Mouse (Mus musculus): ENCODE results near the gene Prickle4.

DNA sequence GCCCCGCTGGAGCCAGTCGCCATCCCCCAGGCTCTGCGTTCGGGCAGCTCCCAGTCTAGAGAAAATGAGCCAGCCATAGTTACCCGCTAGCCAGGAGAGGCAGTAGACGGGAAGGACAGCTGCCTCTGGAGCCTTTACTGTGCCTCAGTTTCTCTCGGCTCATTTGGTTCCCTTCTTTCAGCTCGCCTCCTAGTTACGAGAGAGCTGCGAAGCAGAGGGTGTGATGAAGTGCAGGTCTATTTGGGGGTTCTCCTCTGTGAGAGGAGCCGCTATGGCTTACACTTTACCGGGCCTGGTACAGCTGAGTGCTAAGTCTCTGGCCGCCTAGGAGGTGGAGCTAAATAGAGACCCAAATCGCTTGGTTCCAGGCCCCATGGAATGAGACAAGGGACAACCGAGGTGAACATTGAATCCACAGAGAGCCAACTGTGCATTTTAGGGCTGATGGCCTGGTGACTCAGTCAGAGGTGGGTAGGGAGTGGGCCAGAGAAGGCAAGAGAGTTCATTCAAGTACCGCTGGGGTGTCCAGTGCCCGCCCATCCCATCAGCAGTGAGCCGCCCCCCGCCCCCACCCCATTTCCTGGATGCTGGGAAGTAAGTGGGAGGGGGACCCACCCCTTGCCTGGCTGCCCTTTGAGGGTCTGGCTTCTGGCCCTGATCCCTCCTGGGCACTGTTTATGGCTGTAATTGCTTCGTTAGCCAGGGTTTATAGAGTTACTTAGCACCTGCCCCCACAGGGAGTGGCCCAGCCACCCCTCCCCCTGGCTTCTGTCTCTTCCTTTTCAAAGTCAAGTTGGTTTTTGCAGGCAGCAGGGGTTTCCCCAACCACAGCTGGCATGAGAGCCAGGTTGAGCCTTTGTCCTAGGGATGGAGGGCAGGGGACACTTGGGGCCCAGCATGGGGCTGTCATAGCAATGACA is 44.6 kb upstream of the Prickle4 start:
- TF ChIP-seq POLR2A (IDR thresholded peaks at IDR 0.05; ENCODE audit: insufficient read depth, low read depth, low read length), result no peak
- no peak for TF ChIP-seq CTCF (IDR thresholded peaks at IDR 0.05)
- no peak for TF ChIP-seq EP300 (IDR thresholded peaks at IDR 0.05; ENCODE audit: insufficient read depth, low read depth, low read length)
